Mouse (Mus musculus): Measurements from ENCODE around the gene Hyal3.

Gene Hyal3

DNA sequence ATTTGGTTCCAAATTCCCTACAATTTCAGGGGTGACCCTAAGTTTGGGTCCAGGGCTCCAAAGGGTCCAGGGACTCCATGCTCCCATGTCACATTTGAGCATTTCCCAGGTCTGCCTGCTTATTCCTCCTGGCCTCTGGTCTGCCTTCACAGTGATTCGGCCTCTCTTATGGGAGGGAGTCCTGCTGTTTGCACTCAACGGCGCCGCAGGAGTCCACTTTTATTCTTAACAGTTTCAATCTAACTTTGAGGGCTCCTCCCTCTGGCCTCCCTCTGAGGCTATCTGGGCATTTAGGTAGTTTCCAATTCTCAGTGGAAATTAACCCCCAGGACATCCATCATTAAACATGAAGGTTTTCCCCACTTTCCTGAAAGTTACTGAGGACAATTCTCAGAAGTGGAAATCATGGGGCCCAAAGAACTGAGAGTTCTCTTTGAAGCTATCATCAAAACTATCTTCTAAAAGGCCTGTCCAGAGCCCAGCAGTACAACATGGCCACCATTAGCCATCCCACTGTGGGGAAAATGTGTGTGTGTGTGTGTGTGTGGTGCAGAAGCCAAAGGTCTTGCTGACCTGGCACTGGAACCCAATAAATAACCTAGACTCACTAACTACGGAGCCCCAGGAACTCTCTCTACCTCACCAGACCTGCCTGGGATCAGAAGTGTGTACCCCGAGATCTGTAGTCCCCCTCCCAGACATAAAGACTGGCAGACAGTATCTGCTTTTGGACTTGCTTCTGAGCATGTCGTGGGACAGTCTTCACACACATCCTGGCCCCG is 13.9 kb downstream of the Hyal3 start:
- DNase-seq (ENCODE audit: low read depth, low spot score), result no peak

DNA sequence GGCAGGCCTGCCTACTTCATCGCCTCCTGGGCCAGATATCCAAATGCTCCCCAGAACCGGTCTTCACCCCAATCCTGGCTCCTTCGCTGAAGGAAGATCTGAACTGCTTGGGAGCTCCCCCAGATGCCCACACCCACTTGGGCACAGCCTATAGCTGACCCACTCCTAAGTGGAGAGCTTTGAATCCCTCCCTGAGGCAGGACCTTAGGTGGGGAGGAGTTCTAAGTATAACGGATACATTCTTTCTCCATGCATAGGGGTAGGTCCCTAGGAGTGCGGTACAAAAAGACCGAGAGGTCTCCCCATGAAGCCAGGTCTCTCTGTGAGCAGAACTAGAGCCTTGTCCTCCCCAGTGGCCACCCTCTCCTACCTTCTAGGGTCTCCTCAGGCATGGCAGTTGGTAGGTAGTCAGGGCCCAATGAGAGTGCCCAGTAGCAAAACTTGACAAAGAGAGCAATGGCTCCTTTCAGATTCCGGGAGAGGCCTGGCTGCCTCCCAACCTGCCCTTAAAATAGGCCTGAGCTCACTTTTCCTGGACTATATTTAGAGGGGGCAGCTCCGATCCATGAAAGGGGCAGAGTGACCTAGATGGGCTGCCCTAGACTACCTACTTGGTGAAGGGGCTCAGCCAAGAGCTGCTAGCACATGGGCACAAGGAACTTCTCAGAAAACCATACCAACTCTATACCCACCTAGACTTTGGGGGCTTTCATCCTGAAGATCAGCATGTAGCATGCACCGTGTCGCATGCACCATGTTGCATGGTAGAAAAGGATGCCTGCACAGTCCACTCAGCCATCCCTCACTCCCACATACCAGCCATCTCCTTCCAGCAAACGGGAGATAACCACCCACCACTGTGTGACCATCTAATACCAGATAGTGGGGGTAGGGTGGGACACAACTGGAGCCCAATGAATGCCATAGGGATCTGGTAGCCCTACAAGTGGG is 16.3 kb downstream of the Hyal3 start:
- no peak for DNase-seq (ENCODE audit: low read depth, low spot score)

DNA sequence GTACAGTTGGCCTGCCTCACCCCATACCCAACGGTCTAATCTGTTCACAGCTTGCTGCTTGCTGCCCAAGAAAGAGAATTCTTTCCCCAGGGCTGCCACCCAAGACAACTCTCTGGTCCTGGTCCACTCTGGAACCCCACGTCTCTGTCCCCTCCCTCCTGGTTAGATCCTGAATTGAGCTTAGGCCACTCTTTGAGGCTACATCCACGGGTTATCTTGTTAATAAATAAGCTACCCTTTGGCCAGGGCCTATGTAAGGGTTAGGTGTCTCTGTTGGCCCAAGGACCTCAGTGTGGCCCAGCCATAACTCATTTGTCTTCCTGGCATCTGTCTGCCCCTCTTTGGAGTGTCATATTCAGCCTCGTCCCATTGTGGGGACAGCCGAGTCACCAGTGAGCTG is 17.8 kb downstream of the Hyal3 start:
- no peak for DNase-seq (ENCODE audit: low read depth, low spot score)

DNA sequence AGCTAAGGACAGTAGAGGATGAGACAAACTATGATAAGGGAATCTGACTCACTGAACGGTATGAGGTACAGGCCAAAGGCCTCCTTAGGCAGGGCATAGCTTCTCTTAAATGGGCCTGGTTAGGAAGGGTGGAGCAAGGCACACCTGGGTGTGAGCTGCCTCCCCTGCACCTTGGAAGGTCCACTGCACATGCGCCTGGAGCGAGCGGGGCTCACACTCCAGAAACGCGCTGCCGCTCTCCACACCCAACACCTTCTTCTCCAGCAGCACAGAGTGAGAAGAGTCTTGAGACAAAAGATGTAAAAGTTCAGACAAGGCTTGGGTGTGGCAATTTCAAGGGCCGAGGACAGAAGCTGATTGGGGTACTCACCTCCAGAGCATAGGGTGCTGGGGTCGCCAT is 18.8 kb downstream of the Hyal3 start:
- no peak for DNase-seq (ENCODE audit: low read depth, low spot score)

DNA sequence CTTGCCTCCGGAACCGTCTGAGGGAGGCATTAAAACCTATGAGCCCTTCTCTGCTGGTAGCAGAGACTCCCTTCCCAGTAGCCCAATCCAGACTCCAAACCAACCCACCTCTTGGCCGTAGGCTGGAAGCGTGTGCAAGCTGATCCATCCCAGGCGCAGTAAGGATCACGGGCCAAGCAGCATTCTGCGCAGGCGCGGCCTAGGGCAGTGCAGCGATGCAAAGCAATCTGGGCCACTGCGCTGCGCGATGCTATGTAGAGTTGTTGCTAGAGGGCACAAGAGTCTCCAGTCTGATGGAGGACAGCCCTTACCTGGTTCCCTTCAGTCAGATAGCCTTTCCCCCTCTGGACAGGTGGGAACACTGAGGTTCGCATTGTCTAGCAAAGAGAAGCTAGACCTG is 19.2 kb downstream of the Hyal3 start:
- DNase-seq (ENCODE audit: low read depth, low spot score), result no peak

DNA sequence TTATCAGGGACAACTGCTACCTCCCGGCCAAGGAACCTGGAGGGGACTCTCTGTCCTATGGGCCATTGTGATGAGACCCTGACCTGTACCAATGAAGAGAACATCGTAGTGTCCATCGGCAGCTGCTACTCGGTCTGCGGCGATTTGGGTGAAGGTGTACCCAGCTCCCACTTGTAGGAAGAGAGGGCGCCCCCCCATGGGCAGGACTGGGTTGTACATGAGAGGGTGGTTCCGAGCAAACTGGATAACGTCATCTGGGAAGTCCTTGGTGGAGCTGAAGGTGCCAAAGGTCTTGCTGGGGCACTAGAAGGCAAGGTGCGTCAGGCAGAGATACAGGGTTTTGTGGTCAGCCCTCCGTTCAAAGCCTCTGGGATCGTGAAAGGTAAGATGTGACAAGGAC is 20.1 kb downstream of the Hyal3 start:
- no peak for DNase-seq (ENCODE audit: low read depth, low spot score)

DNA sequence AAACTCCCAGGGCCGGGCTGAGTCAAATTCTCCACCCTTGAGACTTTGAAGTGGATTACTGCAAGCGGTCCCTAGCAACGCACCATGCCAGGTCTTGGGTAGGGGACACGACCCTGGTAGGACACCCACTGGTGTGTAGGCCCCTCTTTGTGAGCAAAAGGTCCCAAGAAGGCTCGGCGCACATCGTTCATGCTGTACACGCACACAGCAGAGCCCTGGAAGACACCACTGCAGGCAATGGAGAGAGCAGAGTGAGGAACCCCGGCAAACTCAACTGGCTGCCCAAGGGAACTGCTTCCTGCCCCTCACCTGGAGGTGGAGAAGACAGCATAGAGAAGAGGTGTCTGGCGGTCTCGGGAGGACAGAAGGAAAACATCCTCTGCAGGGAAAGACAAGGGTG is 20.7 kb downstream of the Hyal3 start:
- no peak for DNase-seq (ENCODE audit: low read depth, low spot score)

DNA sequence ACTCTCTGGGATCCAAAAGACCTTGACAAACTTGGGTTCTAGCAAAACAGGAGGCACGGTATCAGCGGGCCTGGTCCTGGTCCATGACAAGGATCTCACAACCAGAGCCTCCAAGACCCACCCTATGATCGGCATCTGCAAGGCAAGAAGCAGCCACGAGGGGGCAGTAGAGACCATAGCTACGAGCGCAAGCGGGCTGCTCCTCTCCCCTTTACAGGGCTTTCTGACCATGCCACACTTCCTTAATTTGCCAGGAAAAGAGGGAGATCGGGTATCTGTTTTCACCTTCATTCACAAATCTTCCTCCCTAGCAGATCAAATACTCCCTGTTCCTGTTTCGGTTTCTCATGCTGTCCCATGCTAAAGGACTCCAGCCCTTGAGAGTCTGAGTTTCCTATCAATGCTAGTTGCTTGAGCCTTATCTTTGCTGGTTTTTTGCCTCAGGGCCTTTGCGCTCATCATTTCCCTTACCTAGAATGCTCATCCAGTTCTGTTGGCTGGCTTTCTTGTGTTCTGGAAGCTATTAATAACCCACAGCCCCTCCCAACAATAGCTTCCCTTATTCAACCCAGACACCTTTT is 21.5 kb downstream of the Hyal3 start:
- peak; percentile 93 for DNase-seq (ENCODE audit: low read depth, low spot score)

DNA sequence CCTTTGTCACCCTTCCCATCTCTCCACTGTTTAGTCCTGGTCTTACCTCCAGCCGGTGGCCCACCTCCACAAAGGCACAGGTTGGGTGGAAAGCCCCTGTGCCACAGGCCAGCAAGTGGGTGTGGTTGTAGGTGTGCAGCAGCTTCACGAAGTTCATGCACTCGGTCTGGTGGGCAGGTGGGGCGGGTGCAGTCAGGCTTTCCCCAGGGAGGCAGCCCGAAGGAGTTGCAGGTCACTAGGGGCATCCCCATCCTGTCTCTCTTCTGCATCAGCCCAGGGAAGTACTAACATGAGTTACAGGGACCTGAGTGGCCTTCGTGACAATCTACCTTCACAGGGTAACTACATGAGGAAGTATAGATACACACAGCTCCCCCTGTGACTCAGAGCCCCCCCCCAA is 22.6 kb downstream of the Hyal3 start:
- DNase-seq (ENCODE audit: low read depth, low spot score), result no peak

DNA sequence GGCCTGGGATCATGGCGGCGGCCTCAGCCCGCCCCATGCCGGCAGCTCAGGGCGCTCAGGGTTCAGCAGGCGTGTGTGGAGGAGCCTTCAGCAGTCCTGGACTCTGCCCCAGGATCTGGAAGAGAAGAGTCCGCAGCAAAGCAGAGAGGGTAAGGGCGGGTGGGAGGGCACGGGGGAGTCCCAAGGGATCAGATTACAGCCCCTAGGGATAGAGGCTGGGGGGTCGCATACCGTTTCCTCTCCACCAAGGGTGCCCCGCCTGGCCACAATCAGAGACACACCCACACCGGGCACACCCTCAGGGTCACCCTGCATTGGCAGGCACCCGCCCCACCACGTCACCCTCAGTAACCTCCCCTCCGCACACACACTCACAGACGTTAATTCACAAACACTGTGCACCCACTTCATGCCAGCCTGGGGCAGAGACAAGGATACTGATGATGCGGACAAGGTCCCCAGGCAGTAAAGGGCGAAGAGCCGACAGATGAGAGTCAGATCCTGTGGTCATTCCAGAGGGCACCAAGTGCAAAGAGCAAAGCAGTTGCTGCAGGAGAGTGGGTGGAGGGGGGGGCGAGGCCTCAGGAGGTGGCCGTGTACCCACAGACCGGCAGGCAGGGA is 24.5 kb downstream of the Hyal3 start:
- no peak for DNase-seq (ENCODE audit: low read depth, low spot score)

DNA sequence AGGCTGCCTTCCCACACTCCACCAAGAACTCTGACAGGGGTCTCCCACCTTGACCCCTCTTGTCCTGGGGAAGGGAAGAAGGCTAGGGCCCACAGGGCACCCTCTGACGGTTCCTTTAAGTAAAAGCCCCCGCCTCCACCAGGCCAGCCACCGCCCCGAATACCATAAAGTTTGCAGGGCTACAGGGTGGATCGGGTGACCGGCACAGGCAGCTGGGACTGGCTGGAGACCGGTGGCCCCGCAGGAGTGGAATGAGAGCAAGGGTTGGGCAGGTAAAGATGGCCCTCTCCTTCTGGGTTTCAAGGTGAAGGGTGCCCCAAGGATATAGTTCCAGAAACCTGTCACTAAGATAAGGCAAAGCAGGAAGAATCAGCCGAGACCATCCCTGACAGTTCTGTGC is 26.0 kb downstream of the Hyal3 start:
- DNase-seq (ENCODE audit: low read depth, low spot score), result no peak

DNA sequence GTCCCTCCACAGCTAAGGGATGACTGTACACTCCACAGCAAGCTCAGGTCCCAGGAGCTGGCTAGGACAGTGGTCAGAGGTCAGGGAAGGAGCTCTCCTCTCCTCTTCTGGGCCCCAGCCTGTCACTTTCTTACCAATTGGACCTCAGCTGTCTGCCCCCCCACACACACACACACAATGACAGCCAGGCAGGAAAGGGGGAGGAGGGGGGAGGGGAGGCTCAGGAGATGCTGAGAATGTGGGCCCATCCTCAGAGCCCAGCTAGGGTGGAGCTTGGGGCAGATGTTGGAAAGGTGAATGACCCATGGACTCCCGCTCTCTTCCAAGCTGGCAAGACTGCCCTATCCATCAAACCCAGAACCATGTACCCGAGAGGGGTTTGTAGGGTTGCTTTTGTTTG is 26.4 kb downstream of the Hyal3 start:
- DNase-seq (ENCODE audit: low read depth, low spot score), result no peak

DNA sequence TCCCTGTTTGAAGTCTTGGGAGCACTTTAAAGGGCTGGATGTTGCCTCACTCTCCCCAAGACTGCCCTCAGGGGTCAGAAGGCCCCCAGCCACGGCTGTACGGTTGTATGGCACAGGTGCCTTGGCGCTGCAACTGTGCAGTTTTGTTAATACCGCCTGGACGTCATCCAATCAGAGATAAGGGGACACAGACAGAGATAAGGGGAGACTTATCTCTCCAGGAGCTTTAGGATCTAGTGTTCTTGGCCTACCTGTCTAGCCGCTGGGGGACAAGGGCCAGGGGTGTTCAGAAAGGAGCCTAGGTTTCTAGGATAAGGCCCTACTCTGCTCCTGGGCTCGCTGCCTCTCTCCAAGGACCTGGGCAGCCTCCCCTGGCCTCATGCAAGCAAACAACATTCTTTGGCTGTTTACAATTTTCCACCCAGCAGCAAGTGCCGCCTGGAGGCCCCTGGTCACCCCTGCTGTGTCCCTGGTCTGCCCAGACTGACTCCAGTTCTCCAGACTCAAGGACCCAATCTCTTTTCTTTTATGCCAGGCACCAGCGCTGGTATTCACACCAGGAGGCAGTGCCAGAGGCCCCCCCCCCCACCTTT is 27.1 kb downstream of the Hyal3 start:
- no peak for DNase-seq (ENCODE audit: low read depth, low spot score)

DNA sequence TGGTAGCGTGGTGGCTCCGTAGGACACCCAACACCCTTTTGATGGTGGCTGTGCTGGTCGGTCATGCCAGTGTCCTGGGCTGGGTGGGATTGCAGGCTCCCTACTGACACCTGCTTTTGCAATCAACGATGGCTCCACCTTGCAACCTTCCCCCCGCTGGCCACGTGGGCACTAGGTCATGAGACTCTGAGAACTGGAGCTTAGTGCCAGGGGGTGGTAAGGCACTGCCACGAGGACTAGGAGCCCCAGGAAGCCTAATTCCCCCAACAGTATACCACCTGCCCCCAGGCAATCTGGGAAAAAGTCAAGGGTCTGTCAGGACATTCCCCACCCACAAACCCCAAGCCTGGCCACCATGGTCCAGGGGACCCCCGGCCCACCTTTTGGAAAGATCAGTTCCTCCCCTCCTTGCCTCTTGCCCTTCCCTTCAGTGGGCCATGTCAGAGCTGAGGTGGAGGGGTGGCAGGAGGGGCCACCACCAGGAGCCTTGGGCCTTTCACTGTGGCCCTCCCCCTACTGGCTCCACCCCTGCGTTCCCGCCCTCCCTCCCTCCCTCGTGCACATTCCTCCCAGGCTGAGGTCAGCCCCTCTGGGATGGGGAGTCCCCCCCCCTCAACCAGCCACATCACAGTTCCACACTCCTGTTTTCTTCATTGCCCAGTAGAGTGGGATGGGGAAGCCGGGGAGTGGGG is 28.3 kb downstream of the Hyal3 start, which contains the start of gene Sema3b:
Sema3b (minus strand) TSS at position 489 of the 692 bp plus-strand sequence.
- no peak for DNase-seq (ENCODE audit: low read depth, low spot score)

DNA sequence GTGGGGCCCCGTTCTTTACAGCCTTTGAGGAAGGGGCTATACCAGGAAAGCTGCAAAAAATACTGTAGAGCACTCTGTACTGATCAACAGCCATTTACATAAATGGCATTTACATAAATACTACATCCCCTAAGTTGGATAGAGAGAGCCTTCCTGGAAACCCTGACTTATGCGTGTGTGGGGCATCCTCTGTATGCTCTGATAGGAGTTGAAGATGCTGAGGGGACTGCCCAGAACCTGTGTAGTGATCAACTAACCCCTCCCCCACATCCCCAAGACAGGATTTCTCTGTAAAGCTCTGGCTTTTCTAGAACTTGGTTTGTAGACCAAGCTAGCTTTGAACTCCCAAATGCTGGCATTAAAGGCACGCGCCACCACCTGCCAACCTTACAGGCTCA is 28.8 kb downstream of the Hyal3 start:
- DNase-seq (ENCODE audit: low read depth, low spot score), result no peak

DNA sequence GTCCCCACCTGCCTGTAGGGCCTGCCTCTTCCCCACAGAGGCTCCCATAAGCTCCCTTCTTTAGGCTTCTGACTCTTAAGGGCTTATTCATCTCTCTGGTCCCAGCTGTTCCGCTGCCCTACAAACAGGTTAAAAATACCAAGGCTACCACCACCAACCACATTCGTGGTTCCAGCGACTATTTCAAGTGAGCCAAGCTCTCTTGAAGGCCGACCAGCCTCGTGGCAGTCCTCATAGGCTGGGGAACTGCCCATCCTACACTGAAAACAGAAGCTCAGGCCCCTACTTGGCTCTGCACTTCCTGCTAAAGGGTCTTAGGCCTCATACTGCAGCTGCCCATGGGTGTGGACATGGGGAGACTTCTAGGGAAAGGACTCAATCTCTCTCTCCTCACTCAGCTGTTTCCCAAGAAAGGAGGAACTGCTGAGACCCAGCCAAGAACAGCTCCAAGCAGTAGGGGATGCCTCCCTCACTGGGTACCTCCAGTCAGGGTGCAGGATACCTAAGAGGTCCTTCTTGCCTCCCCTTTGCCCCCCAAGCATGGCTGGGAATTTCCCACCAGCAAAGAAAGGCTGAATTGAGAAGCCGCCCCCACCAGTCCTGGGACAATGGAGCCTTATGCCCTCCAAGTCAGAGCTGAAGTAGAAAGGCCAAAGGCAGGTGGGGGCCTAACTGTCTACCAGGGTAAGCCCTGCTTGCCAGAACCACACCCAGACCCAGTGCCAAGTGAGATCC is 31.0 kb downstream of the Hyal3 start:
- no peak for DNase-seq (ENCODE audit: low read depth, low spot score)

DNA sequence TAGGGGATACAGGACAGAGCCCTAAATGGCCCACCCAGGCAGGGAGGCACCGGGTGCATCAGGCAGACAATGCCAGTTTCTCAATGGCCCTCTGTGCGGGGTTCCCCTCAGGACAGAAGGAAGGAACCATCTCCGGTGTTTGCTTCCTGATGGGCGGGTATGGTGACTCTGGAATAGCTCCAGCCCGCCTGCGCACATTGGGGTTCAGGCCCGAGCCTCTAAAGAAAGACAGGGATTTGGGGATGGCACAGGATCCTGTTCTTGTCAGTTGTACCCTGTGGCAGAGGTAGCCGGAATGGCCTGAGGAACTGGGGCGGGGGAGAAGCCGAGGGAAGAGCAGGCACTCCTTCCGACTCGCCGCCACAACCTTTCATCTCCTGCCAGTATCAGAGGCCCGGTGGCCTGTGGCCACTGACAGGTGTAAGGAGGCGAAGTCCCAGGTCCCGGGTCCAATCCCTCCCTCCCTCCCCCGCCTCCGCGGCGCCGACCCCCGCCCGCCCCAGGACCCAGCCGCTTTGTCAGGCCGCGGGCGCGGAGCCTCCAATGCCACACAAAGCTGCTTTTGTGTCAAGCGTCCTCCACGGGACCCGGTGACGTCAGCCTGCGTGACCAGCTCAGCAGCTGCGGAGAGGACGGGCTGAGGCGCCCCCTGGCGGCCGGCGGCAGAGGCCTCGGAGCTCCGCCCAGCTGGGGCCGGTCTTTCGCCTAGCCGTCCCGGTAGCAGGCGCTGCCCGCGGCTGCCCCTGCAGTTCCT is 31.8 kb downstream of the Hyal3 start:
- peak; percentile 95 for DNase-seq (ENCODE audit: low read depth, low spot score)

DNA sequence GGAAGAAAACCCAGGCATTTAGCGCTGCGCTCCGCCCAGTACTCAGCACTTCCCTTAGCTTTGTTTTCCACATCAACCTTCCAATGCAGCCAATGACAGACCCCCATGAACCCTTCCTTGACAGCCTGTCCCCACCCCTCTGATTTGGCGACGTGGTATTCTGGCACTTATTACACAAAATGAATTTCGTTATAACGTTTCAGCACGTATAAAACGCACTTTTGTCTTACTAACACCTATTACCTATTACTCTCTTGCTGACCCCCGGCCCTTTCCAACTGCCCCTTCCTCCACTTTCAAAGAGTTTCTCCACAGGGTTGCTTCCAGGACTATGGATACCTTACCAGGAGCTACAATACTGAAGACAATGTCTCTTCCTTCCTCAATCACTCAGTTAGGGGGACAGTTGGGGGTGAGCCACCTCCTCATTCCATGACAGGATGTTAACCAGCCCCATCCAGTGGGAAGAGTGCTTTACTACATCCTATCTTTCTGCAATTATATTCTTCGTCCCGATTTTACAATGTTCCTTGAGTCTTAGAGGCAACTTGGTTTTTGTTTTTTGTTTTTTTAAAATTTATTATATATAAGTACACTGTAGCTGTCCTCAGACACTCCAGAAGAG is 32.4 kb downstream of the Hyal3 start:
- peak; percentile 57 for DNase-seq (ENCODE audit: low read depth, low spot score)

DNA sequence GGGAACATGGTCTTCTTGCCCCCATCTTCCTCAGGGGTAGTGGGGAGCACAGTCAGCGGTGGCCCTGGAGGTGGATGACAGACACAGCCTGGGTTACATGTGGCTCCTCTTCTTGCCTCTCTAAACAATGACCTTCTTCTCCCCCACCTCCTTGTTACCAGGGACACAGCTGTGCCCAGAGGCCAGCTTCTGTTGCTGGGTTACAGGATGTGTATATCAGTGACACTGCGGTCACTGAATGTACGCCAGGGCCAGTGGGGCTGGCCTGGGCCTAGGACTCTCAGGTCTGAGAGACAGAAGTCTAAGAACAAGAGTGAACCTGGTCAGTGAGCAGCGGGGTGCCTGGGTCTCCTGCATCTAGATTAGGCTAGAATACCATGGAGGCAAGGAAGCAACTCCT is 34.4 kb downstream of the Hyal3 start:
- no peak for DNase-seq (ENCODE audit: low read depth, low spot score)

Measured in 3T3-L1 (cell line).